Mouse (Mus musculus) heart, postnatal 0 days (tissue): Measurements from ENCODE around the gene Sugt1. TPM values are rescaled to one million over a fixed set of nuclear protein-coding genes. Genes with fewer than 3 reads are reported as not detected.

Source experiments
- ATAC-seq: fragments of 200-750 bp; cut with Nextera tagmentation; 2 replicates; pipeline ENCODE4 v1.8.0; 2017; ENCODE audit warnings: low read depth, moderate number of reproducible peaks, moderate library complexity; ENCODE audit not compliant: insufficient read depth
- DNase-seq: peaks from one replicate; pipeline ENCODE4 v3.0.0-alpha.2; 2016; ENCODE audit warnings: low spot score
- H3K27ac ChIP-seq: fragments of 300-500 bp; sonication (generic); 2 replicates; pipeline ENCODE4 v1.5.1; 2014; ENCODE audit warnings: low read depth, mild to moderate bottlenecking
- H3K27me3 ChIP-seq: fragments of 300-500 bp; sonication (generic); 2 replicates; pipeline ENCODE4 v1.6.1; 2014; ENCODE audit warnings: low read length, mixed read lengths; ENCODE audit not compliant: control insufficient read depth, insufficient read depth
- H3K36me3 ChIP-seq: fragments of 300-500 bp; sonication (generic); replicated peaks from 2 replicates; pipeline ENCODE4 v1.6.1; 2014; ENCODE audit warnings: low read length, mixed read lengths; ENCODE audit not compliant: control insufficient read depth, insufficient read depth
- H3K4me1 ChIP-seq: fragments of 300-500 bp; sonication (generic); 2 replicates; pipeline ENCODE4 v1.6.1; 2014; ENCODE audit warnings: antibody characterized with exemption; ENCODE audit not compliant: control insufficient read depth, insufficient read depth
- H3K4me2 ChIP-seq: fragments of 300-500 bp; sonication (generic); 2 replicates; pipeline ENCODE4 v1.6.1; 2014; ENCODE audit warnings: low read depth, mild to moderate bottlenecking, low read length, moderate library complexity
- H3K4me3 ChIP-seq: fragments of 300-500 bp; sonication (generic); 2 replicates; pipeline ENCODE4 v1.5.1; 2014; ENCODE audit warnings: low read depth, low read length
- H3K9ac ChIP-seq: fragments of 300-500 bp; sonication (generic); replicated peaks from 2 replicates; pipeline ENCODE4 v1.6.1; 2014; ENCODE audit warnings: low read depth, low read length, mixed read lengths
- H3K9me3 ChIP-seq: fragments of 300-500 bp; sonication (generic); replicated peaks from 2 replicates; pipeline ENCODE4 v1.6.1; 2016; ENCODE audit warnings: low read length; ENCODE audit not compliant: control insufficient read depth
- CTCF ChIP-seq: IDR thresholded peaks from 2 replicates; pipeline ENCODE4 v1.5.1; 2016; ENCODE audit warnings: antibody characterized with exemption, control low read depth, low read depth
- EP300 ChIP-seq: IDR thresholded peaks from 2 replicates; pipeline ENCODE4 v1.6.1; 2016; ENCODE audit warnings: antibody characterized with exemption, low read depth
- WGBS: fragments of 180-500 bp; shearing (Covaris S2); extraction: QIAGEN DNeasy Blood & Tissue Kit; methylation state at CpG from one replicate; pipeline ENCODE4 v1.1.7; 2014; 5-methylcytosine and 5-hydroxymethylcytosine counted together
- polyA plus RNA-seq: library from polyadenylated mRNA; unstranded; fragments of >200 nt; fragmentation: Nextera tagmentation; extraction: Ambion mirVana; gene quantifications from 2 replicates; pipeline ENCODE4 v1.2.1, GENCODE M21; 2015
- total RNA-seq: library from RNA; depleted of rRNA; stranded (reverse); fragments of >200 nt; gene quantifications from 2 replicates; pipeline ENCODE4 v1.2.3, GENCODE M21; 2014; ENCODE audit warnings: low replicate concordance

Gene Sugt1
- total and polyA plus RNA-seq, 2 experiments from 2014 or later, result 33.1 to 95.5 TPM

GRCm38 (mm10) chr14:79583526-79584245 is 3.8 kb upstream of the Sugt1 start:
- TF ChIP-seq CTCF (no peak), EP300 (no peak)
- no peak overlapping the region for H3K4me3 ChIP-seq
- no peaks in the 10 kb centered on the region for H3K9me3 ChIP-seq
- 85% methylated on average over 5 of the region's 5 CpGs for WGBS
- peaks cover 13% of the 10 kb centered on the region for H3K36me3 ChIP-seq
- no peak overlapping the region for H3K27ac ChIP-seq
- DNase-seq, result no peak
- H3K4me1 ChIP-seq, result peaks cover 11% of the 10 kb centered on the region
- no peak overlapping the region for H3K4me2 ChIP-seq
- no peak overlapping the region for H3K9ac ChIP-seq
- H3K27me3 ChIP-seq, result no peaks in the 10 kb centered on the region
- ATAC-seq, result no peak

- TF ChIP-seq CTCF (no peak), EP300 (no peak)
- peak overlapping the region; percentile 59 for H3K4me3 ChIP-seq
- peak overlapping the region; percentile 95 for H3K27ac ChIP-seq
- no peaks in the 10 kb centered on the region for H3K9me3 ChIP-seq
- H3K4me1 ChIP-seq, result peaks cover 19% of the 10 kb centered on the region
- H3K9ac ChIP-seq, result peak overlapping the region; percentile 65
- H3K4me2 ChIP-seq, result peak overlapping the region; percentile 87
- ATAC-seq (no peak), DNase-seq (no peak)
- no peaks in the 10 kb centered on the region for H3K27me3 ChIP-seq
- no peaks in the 10 kb centered on the region for H3K36me3 ChIP-seq
- 35% methylated on average over 16 of the region's 16 CpGs for WGBS
These were observed 872 bp upstream of the Sugt1 start for GRCm38 (mm10) chr14:79586499-79587138.

DNA sequence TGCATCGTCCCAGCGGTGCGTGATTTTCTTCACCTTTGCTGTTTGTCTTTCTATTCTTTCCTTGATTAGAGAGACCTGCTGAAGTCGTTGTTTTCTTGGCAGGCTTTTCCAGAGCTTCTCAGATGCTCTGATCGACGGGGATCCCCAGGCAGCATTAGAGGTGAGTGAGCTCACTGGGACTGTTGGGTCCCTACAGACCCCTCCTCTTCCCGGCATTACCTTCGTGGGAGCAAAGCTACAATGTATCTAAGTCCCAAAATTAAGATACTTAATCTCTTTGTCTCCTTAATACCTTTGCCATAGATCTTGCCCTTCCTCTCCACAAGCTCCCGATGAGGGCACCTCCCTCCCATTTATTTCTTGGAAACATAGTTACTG is 350 bp downstream of the Sugt1 start:
- Histone ChIP-seq H3K4me1 (peaks cover 19% of the 10 kb centered on the region), H3K36me3 (no peaks in the 10 kb centered on the region), H3K9me3 (no peaks in the 10 kb centered on the region), H3K27ac (peak overlapping the region; percentile 95), H3K27me3 (no peaks in the 10 kb centered on the region), H3K9ac (peak overlapping the region; percentile 65), H3K4me2 (peak overlapping the region; percentile 87), H3K4me3 (peak overlapping the region; percentile 59)
- ATAC-seq, result peak; percentile 3; the same call in 1 of the 2 replicates
- TF ChIP-seq CTCF (no peak), EP300 (no peak)
- WGBS, result 1% methylated on average over 9 of the region's 9 CpGs
- no peak for DNase-seq

DNA sequence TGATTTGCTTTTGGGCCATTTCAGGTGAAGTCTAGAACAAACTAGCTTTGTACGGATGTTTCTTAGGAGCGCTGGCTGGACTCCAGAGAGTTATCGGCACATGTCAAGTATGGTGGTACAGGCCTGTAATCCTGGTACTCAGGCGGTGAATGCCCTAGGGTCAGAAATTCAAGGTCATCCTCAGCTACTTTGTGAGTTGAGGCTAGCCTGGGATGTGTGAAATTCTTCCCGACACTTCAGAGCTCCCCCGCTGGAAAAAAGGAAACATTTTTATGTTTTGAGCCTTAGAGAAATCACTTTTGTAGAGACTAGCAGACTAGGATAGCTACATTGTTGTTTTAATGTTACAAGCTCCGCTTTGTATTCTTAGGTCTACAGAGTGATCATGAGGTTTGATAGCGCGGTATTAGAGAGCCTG is 1.1 kb downstream of the Sugt1 start:
- DNase-seq, result no peak
- WGBS, result 67% methylated on average over 9 of the region's 9 CpGs

GRCm38 (mm10) chr14:79589401-79589800 is 1.9 kb downstream of the Sugt1 start:
- ATAC-seq, result no peak
- peak overlapping the region; percentile 87; the same call in 1 of the 2 replicates for H3K4me2 ChIP-seq
- TF ChIP-seq CTCF, result no peak
- TF ChIP-seq EP300, result no peak
- peaks cover 22% of the 10 kb centered on the region for H3K4me1 ChIP-seq
- no peak overlapping the region for H3K9ac ChIP-seq
- no peaks in the 10 kb centered on the region; the same call in 1 of the 2 replicates for H3K36me3 ChIP-seq
- H3K27me3 ChIP-seq, result no peaks in the 10 kb centered on the region
- no peak overlapping the region for H3K27ac ChIP-seq
- no peaks in the 10 kb centered on the region for H3K9me3 ChIP-seq
- DNase-seq, result no peak
- H3K4me3 ChIP-seq, result no peak overlapping the region
- WGBS, result 88% methylated on average over 6 of the region's 6 CpGs

More for the DNA sequence above, 1.1 kb downstream of the Sugt1 start:
- no peak for ATAC-seq
- no peak overlapping the region for H3K27ac ChIP-seq
- H3K9me3 ChIP-seq, result no peaks in the 10 kb centered on the region
- H3K4me1 ChIP-seq, result peaks cover 19% of the 10 kb centered on the region
- H3K36me3 ChIP-seq, result no peaks in the 10 kb centered on the region
- TF ChIP-seq CTCF (no peak), EP300 (no peak)
- peak overlapping the region; percentile 87 for H3K4me2 ChIP-seq
- peak overlapping the region; percentile 59 for H3K4me3 ChIP-seq
- no peaks in the 10 kb centered on the region for H3K27me3 ChIP-seq
- H3K9ac ChIP-seq, result peak overlapping the region; percentile 65; the same call in 1 of the 2 replicates
